Mouse (Mus musculus) hematopoietic stem cell, adult 5-6 weeks (primary cell): ENCODE results near the gene Resp18. TPM values are rescaled to one million over a fixed set of nuclear protein-coding genes. Genes with fewer than 3 reads are reported as not detected.

Source experiments
- ATAC-seq, 2 experiments: fragments of 125-278 bp in 1 of 2; replicated peaks in 1 of 2; 2 replicates each; pipeline ENCODE4 v1.8.0; 2016 to 2017; ENCODE audit warnings: inconsistent platforms in 2 of 2, mild to moderate bottlenecking in 2 of 2, moderate number of reproducible peaks in 2 of 2, low read depth in 1 of 2, moderate TSS enrichment in 1 of 2; ENCODE audit not compliant: low FRiP score in 2 of 2, poor library complexity in 2 of 2, severe bottlenecking in 2 of 2, insufficient read depth in 1 of 2, low TSS enrichment in 1 of 2
- total RNA-seq: library from RNA; stranded (forward); fragments of 172-1452, 232-1000 nt; gene quantifications from 2 replicates; pipeline ENCODE4 v1.2.3, GENCODE M21; 2017

Resp18 gene
- total RNA-seq, 1 experiment from 2014 or later, result not detected

GRCm38 (mm10) chr1:75289376-75289775 is 11.2 kb upstream of the Resp18 start:
- ATAC-seq, result no peak

GRCm38 (mm10) chr1:75284911-75285310 is 6.7 kb upstream of the Resp18 start:
- no peak for ATAC-seq

- no peak for ATAC-seq
Observed at GRCm38 (mm10) chr1:75283017-75283416, 4.8 kb upstream of the Resp18 start.

GRCm38 (mm10) chr1:75277195-75278188 is 723 bp downstream of the Resp18 start:
- ATAC-seq, result no peak

- no peak for ATAC-seq
Observed at GRCm38 (mm10) chr1:75264091-75264880, 13.9 kb downstream of the Resp18 start, which contains the start of gene Ptprn. Gene Ptprn, minus strand, starts transcription at chr1:75264502.

GRCm38 (mm10) chr1:75262969-75263951 is 15.0 kb downstream of the Resp18 start:
- peak; percentile 56 to 67; a peak in 3 of 4 replicates for ATAC-seq

DNA sequence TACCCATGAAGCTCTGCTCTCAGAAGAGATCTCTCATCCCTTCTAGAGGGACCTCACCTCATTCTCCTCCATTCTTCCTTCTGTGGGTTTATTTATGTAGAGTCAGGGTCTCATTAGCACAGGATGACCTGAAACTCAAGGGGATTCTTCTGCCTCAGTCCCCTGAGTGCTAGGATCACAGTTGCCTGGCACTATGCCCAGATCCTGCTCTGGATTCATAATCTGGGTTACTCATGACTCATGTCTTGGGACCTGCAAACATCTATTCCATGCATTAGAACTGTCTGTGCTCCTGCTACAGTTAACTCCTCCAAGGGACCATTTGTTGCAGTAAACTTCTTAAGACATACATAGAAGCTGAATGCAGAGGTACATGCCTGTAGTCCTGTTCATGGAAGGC is 16.9 kb downstream of the Resp18 start:
- no peak for ATAC-seq

DNA sequence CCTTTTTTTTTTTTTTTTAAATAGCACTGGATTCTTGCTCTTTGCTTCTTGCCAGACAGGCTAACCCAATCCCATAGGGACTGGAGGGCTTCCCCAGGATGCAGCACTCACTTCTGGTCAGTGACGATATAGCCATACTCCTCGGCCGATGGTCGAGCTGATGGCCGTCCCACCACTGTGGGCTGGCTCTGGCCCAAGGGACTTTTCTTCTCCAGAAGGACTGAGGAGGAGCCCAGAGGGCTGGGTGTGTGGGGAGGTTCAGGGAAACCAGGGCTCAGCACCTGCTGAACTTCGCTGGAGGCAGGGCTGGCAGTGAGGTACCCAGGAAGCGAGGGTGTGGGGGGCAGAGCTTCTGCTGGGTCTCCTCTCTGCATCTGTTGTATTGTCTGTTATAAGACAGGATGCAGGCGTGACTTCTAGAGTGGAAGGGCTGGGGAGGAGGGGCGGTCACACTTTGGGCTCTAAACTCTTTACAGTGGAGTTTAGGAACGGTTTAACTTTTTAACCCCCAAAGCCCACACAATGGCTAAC is 22.6 kb downstream of the Resp18 start:
- ATAC-seq, result no peak

DNA sequence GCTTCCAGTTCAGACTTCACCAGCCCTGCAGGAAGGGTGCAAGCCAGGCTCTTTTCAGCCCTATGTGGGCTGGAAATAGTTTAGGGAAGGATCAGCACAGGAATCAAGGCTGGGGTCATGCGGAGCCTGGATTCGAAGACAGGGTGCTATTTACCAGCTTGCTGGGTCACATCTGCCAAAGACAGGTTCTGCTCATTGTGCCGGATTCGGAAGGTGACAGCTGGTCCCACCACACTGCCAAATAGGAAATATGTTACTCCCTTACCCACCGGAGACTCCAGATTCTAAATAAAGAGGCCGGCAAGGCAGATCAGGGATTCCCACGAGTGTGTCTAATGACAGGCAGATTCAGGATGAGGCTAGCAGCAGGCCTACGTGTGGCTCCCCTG is 23.6 kb downstream of the Resp18 start:
- ATAC-seq, result no peak

DNA sequence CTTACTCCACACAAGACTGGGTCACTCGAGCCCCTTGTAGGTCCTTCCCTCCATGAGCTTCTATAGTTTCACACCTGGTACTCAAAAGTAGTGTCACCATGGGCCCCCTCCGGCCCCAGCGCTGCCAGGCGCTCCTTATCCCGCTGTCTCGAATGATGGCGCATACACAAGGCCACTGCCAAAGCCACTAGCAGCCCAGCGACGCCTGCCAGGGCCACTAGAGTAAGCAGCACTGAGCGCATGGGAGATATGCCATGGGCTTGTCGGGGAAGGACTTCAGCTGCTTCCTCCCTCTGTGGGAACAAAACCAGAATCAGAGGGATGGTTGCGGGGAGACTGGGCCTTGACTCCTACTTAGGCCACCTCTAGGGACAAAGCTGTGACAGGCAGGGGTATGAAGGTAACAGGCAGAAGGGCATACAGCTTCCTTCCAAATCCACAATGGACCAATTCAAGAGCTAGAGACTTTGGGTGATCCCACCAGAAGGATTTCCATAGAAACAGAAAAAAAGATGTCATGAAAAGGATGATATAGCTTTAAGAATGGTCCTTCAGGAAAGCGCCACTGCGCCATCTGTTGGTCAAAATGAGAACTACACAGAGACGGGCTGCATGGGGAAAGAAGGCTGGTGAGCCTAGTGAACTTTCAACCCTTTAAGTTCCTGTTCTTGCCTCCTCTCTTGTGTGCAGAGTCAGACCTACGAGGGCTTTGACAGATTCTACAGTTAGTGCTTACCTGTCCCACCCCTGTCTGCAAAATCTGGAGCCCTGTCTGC is 24.2 kb downstream of the Resp18 start:
- ATAC-seq, result peak; percentile 53 to 65

DNA sequence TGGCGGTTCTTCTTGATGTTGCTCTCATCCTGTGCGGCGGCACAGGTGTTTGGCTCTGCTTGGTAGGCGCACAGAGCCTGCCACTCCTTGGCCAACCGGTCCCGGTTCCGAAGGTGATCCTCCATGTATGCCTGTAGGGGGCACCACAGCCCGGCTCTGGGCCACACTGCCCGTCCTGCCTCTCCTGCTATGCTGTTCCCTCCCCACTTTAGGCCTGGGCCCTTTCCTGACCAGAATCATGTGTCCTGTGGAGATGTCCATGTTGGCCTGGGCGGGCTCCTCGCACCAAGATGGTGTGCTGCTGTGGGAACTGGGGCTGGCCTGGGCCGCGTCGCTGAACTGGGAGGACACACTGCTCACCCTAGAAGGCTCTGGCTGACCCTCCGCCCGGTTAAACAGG is 25.2 kb downstream of the Resp18 start:
- no peak for ATAC-seq

GRCm38 (mm10) chr1:75252308-75252707 is 25.9 kb downstream of the Resp18 start:
- no peak for ATAC-seq

DNA sequence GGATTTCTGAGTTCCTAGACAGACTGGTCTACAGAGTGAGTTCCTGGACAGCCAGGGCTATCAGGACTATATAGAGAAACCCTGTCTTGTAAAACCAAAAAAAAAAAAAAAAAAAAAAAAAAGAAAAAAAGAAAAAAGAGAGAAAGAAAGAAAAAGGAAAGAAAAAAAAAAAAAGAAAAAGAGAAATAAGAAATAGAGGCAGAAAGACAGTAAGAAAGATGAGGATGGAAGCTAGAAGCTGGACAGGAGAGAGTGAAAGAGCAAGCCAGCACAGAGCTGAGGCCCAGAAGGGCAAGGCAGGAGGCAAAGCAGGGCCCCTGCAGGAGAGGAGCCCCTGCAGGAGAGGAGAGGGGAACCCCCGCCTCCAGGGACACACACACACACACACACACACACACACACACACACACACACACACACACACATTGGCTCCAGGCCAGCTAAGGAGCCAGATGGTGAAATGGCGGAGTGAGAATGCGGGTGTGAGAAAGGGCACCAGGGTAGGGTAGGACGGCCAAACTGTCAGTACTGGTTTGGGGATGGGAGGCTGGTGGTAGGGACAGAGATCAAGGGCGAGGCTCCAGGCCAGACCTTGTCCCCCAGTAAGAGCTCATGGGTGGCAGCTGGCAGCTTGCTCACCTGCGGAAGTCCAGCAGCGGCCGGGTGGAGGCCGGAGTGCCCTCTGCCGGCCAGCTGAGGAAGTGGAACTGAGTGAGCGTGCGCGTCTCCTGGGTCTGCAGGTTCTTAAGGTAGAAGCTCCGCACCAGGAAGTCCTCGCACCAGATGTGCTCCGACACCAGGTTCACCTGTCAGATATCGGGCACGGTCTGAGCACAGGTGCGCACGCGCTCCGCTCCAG is 26.9 kb downstream of the Resp18 start:
- ATAC-seq, result peak; percentile 81 to 86

- no peak for ATAC-seq
Observed at GRCm38 (mm10) chr1:75250498-75250897, 27.7 kb downstream of the Resp18 start.

GRCm38 (mm10) chr1:75248041-75248772 is 30.0 kb downstream of the Resp18 start:
- ATAC-seq, result no peak
